Mouse (Mus musculus) lung, adult 2 months (tissue): ENCODE results near the gene Tprg. TPM values are rescaled to one million over a fixed set of nuclear protein-coding genes. Genes with fewer than 3 reads are reported as not detected.

Source experiments
- DNase-seq: peaks from one replicate; pipeline ENCODE4 v3.0.0; 2022
- H3K4me1 ChIP-seq: fragments of 200-500 bp; 2 replicates; pipeline ENCODE4 v1.6.1; 2011; ENCODE audit warnings: low read length; ENCODE audit not compliant: control insufficient read depth, insufficient read depth
- H3K4me3 ChIP-seq: fragments of 200-500 bp; replicated peaks from 2 replicates; pipeline ENCODE3; 2011; ENCODE audit warnings: low read depth, mild to moderate bottlenecking, control low read depth, low read length; ENCODE audit errors: extremely low read depth
- CTCF ChIP-seq: fragments of 200-500 bp; IDR thresholded peaks from 2 replicates; pipeline ENCODE4 v1.5.1; 2011; ENCODE audit warnings: mild to moderate bottlenecking, low read length, control low read depth; ENCODE audit not compliant: insufficient read depth
- POLR2A ChIP-seq: fragments of 200-500 bp; IDR thresholded peaks from 2 replicates; pipeline ENCODE4 v1.6.1; 2011; ENCODE audit warnings: low read depth, mild to moderate bottlenecking, control low read depth, low read length, borderline replicate concordance; ENCODE audit errors: extremely low read depth
- WGBS: fragments of 180-500 bp; shearing (Covaris S2); methylation state at CpG from one replicate; pipeline ENCODE4 v1.1.7; 2018; 5-methylcytosine and 5-hydroxymethylcytosine counted together
- polyA plus RNA-seq: library from polyadenylated mRNA; depleted of rRNA; stranded (reverse); fragments of >200 nt; gene quantifications from 2 replicates; pipeline ENCODE4 v1.2.3, GENCODE M21; 2012; rRNA removed

Tprg gene
- polyA plus RNA-seq: 2.6 TPM in 1 of 2 replicates, not detected in the other

DNA sequence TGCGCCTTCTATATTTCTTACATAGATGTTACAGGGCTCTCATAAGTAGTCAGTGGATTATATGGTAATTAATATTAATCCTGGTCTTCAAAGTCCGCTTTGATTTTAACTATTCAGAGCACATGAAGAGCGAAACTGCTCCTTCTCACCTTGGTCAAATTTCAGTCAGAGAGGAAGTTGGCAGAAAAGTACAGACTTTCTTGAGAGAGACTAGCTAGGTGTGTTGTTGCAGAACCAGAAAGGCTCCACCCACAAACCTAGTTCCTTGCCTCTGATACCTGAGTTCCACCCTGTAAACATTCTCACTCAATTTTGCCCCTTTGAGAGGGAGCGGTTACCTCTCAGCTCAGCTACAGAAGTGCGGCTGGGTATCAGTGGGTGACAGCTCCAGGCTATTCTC, at the start of gene Tprg:
Gene Tprg, plus strand, starts transcription at position 301 of the 400 bp plus-strand sequence.
- TF ChIP-seq POLR2A (no peak), CTCF (no peak)
- DNase-seq: no peak
- 83% methylated on average over 5 of the region's 5 CpGs for WGBS
- Histone ChIP-seq H3K4me1 (no peaks in the 10 kb centered on the region), H3K4me3 (no peak within 1 kb of the TSS)

GRCm38 (mm10) chr16:25238274-25239050, 48.2 kb upstream of the Tprg start:
- 50% methylated on average over 11 of the region's 11 CpGs for WGBS
- no peaks in the 10 kb centered on the region for H3K4me1 ChIP-seq
- no peak for DNase-seq
- TF ChIP-seq POLR2A: no peak
- TF ChIP-seq CTCF: no peak
- H3K4me3 ChIP-seq: no peak overlapping the region

GRCm38 (mm10) chr16:25248889-25249288, 37.7 kb upstream of the Tprg start:
- WGBS: 31% methylated on average over 6 of the region's 6 CpGs

GRCm38 (mm10) chr16:25250129-25250749, 36.4 kb upstream of the Tprg start:
- Histone ChIP-seq H3K4me3 (no peak overlapping the region), H3K4me1 (no peaks in the 10 kb centered on the region)
- WGBS: 81% methylated on average over 6 of the region's 6 CpGs
- no peak for TF ChIP-seq CTCF
- no peak for TF ChIP-seq POLR2A
- no peak for DNase-seq

More at GRCm38 (mm10) chr16:25248889-25249288, 37.7 kb upstream of the Tprg start:
- Histone ChIP-seq H3K4me3 (no peak overlapping the region), H3K4me1 (no peaks in the 10 kb centered on the region)
- TF ChIP-seq CTCF (no peak), POLR2A (no peak)
- DNase-seq: no peak

GRCm38 (mm10) chr16:25251080-25251479, 35.5 kb upstream of the Tprg start:
- no peak for DNase-seq
- TF ChIP-seq CTCF (no peak), POLR2A (no peak)
- H3K4me3 ChIP-seq: no peak overlapping the region
- H3K4me1 ChIP-seq: no peaks in the 10 kb centered on the region
- WGBS: 61% methylated on average over 9 of the region's 9 CpGs

GRCm38 (mm10) chr16:25254646-25255045, 32.0 kb upstream of the Tprg start:
- no peak for DNase-seq
- WGBS: 75% methylated on average over 6 of the region's 6 CpGs
- H3K4me1 ChIP-seq: no peaks in the 10 kb centered on the region

GRCm38 (mm10) chr16:25255186-25255585, 31.4 kb upstream of the Tprg start:
- DNase-seq: no peak
- TF ChIP-seq POLR2A (no peak), CTCF (no peak)
- WGBS: 59% methylated on average over 11 of the region's 11 CpGs
- Histone ChIP-seq H3K4me1 (no peaks in the 10 kb centered on the region), H3K4me3 (no peak overlapping the region)

More at GRCm38 (mm10) chr16:25254646-25255045, 32.0 kb upstream of the Tprg start:
- no peak for TF ChIP-seq CTCF
- TF ChIP-seq POLR2A: no peak
- H3K4me3 ChIP-seq: no peak overlapping the region

- DNase-seq: no peak
- 86% methylated on average over 8 of the region's 8 CpGs for WGBS
- H3K4me3 ChIP-seq: no peak overlapping the region
- no peaks in the 10 kb centered on the region for H3K4me1 ChIP-seq
- no peak for TF ChIP-seq POLR2A
- no peak for TF ChIP-seq CTCF
These were observed 30.9 kb upstream of the Tprg start for GRCm38 (mm10) chr16:25255603-25256260.

- no peaks in the 10 kb centered on the region for H3K4me1 ChIP-seq
- TF ChIP-seq POLR2A (no peak), CTCF (no peak)
- 78% methylated on average over 5 of the region's 5 CpGs for WGBS
- H3K4me3 ChIP-seq: no peak overlapping the region
- no peak for DNase-seq
These were observed 24.3 kb upstream of the Tprg start for GRCm38 (mm10) chr16:25262306-25262705.
